Mouse (Mus musculus) hindbrain, embryonic 16.5 days (tissue): ENCODE measurements around the gene Rnase11. TPM values are rescaled to one million over a fixed set of nuclear protein-coding genes. Genes with fewer than 3 reads are reported as not detected.
A peak's percentile ranks its signal among the peaks of the same experiment; 100 is the strongest.
"Not testable (repeated sequence)": the region's sequence is repeated elsewhere in the genome, so short reads cannot be mapped to it uniquely, and the experiment has no call there.

Source experiments
- ATAC-seq: fragments of 200-750 bp; cut with Nextera tagmentation; 2 replicates; pipeline ENCODE4 v1.8.0; 2017; ENCODE audit warnings: moderate TSS enrichment, moderate library complexity
- H3K27ac ChIP-seq: fragments of 300-500 bp; sonication (generic); 2 replicates; pipeline ENCODE4 v1.5.1; 2014; ENCODE audit warnings: low read depth, mild to moderate bottlenecking, control low read depth, low read length, moderate library complexity
- H3K27me3 ChIP-seq: fragments of 300-500 bp; sonication (generic); replicated peaks from 2 replicates; pipeline ENCODE4 v1.6.1; 2014; ENCODE audit warnings: low read length; ENCODE audit not compliant: control insufficient read depth, insufficient read depth
- H3K36me3 ChIP-seq: fragments of 300-500 bp; sonication (generic); 2 replicates; pipeline ENCODE4 v1.6.1; 2014; ENCODE audit warnings: mild to moderate bottlenecking, low read length, moderate library complexity, mixed read lengths; ENCODE audit not compliant: control insufficient read depth, insufficient read depth
- H3K4me1 ChIP-seq: fragments of 300-500 bp; sonication (generic); 2 replicates; pipeline ENCODE4 v1.6.1; 2014; ENCODE audit warnings: low read depth, low read length; ENCODE audit not compliant: control insufficient read depth, insufficient read depth
- H3K4me2 ChIP-seq: fragments of 300-500 bp; sonication (generic); 2 replicates; pipeline ENCODE4 v1.6.1; 2014; ENCODE audit warnings: mild to moderate bottlenecking, low read length, control low read depth, moderate library complexity
- H3K4me3 ChIP-seq: fragments of 300-500 bp; sonication (generic); 2 replicates; pipeline ENCODE4 v1.5.1; 2014; ENCODE audit warnings: mild to moderate bottlenecking, low read length, control low read depth, moderate library complexity
- H3K9ac ChIP-seq: fragments of 300-500 bp; sonication (generic); 2 replicates; pipeline ENCODE4 v1.6.1; 2014; ENCODE audit warnings: low read depth, mild to moderate bottlenecking, control low read depth, low read length, moderate library complexity
- H3K9me3 ChIP-seq: fragments of 300-500 bp; sonication (generic); 2 replicates; pipeline ENCODE4 v1.6.1; 2014; ENCODE audit warnings: mild to moderate bottlenecking, low read length, moderate library complexity; ENCODE audit not compliant: control insufficient read depth
- WGBS: fragments of 180-500 bp; shearing (Covaris S2); extraction: QIAGEN DNeasy Blood & Tissue Kit; methylation state at CpG from one replicate; pipeline ENCODE4 v1.1.7; 2014; 5-methylcytosine and 5-hydroxymethylcytosine counted together
- polyA plus RNA-seq: library from polyadenylated mRNA; unstranded; fragments of >200 nt; fragmentation: Nextera tagmentation; extraction: Ambion mirVana; gene quantifications from 2 replicates; pipeline ENCODE4 v1.2.1, GENCODE M21; 2015

The Rnase11 gene
- polyA plus RNA-seq, 1 experiment from 2014 or later, result not detected

GRCm38 (mm10) chr14:51026391-51027133 is 23.4 kb downstream of the Rnase11 start:
- Histone ChIP-seq H3K4me2 (no peak overlapping the region), H3K4me3 (no peak overlapping the region), H3K36me3 (no peaks in the 10 kb centered on the region), H3K4me1 (no peaks in the 10 kb centered on the region), H3K27me3 (no peaks in the 10 kb centered on the region), H3K27ac (no peak overlapping the region), H3K9ac (no peak overlapping the region), H3K9me3 (no peaks in the 10 kb centered on the region)
- WGBS, result 37% methylated on average over 5 of the region's 5 CpGs
- ATAC-seq, result peak; percentile 74; the same call in 1 of the 2 replicates

- Histone ChIP-seq H3K4me1 (no peaks in the 10 kb centered on the region), H3K27me3 (no peaks in the 10 kb centered on the region), H3K4me2 (no peak overlapping the region), H3K27ac (no peak overlapping the region), H3K9ac (no peak overlapping the region), H3K36me3 (no peaks in the 10 kb centered on the region), H3K4me3 (no peak overlapping the region), H3K9me3 (no peaks in the 10 kb centered on the region)
- ATAC-seq, result no peak
- 88% methylated on average over 1 of the region's 1 CpGs for WGBS
These were observed 25.1 kb downstream of the Rnase11 start for GRCm38 (mm10) chr14:51024820-51025219.

- WGBS, result 92% methylated on average over 4 of the region's 4 CpGs
- Histone ChIP-seq H3K4me1 (no peaks in the 10 kb centered on the region), H3K4me2 (no peak overlapping the region), H3K9me3 (no peaks in the 10 kb centered on the region), H3K27me3 (no peaks in the 10 kb centered on the region), H3K36me3 (no peaks in the 10 kb centered on the region), H3K4me3 (no peak overlapping the region), H3K9ac (no peak overlapping the region), H3K27ac (no peak overlapping the region)
- ATAC-seq, result no peak
These were observed 26.5 kb downstream of the Rnase11 start for GRCm38 (mm10) chr14:51023457-51023856.

DNA sequence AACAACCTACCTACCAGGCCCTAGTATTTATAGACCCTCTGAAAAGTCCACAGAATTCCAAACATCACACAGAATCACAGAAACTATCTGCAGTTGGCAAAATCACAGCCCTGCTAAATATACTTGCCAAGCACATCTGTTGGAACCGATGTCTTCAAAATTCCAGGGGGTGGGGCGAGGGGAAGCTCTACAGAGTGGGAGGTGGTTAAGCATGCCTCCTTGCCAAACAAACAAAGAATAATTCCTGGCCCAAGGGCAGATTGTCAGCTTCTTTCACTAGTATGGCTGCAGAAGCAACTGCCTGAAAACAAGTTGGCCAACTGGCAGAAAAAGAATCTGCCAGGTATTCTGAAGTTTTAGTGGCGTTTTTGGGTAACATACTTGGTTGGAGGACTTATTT is 32.7 kb downstream of the Rnase11 start:
- 72% methylated on average over 3 of the region's 3 CpGs for WGBS
- Histone ChIP-seq H3K27ac (no peak overlapping the region), H3K4me1 (no peaks in the 10 kb centered on the region), H3K9me3 (no peaks in the 10 kb centered on the region), H3K9ac (no peak overlapping the region), H3K4me2 (no peak overlapping the region), H3K4me3 (no peak overlapping the region), H3K36me3 (no peaks in the 10 kb centered on the region), H3K27me3 (no peaks in the 10 kb centered on the region)
- no peak for ATAC-seq

DNA sequence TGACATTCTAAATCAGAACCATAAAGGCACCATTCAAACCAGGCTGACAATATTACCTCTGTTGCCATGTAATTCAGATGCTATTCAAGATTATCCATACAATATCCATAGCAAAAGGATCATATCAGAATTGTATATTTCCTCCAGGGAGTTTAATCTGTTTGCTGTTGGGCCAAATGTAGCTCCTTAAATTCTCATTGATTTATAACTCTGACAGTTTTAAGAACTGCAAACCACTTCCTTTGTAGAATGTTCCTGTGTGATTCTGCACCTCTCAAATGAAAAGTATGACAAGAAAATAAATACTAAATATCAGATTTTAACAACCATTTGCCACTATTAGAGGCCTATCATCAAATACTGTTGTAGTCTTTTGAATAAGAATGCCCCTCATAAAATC is 34.2 kb downstream of the Rnase11 start:
- no peak for ATAC-seq
- no peak overlapping the region for H3K4me2 ChIP-seq

GRCm38 (mm10) chr14:51014724-51015123 is 35.2 kb downstream of the Rnase11 start:
- not testable (repeated sequence) for H3K36me3 ChIP-seq, H3K4me2 ChIP-seq, H3K9ac ChIP-seq, H3K4me1 ChIP-seq, H3K9me3 ChIP-seq, H3K4me3 ChIP-seq, H3K27ac ChIP-seq, ATAC-seq, H3K27me3 ChIP-seq
- WGBS, result 93% methylated on average over 3 of the region's 3 CpGs

More for the DNA sequence above, 34.2 kb downstream of the Rnase11 start:
- Histone ChIP-seq H3K4me3 (no peak overlapping the region), H3K9me3 (no peaks in the 10 kb centered on the region), H3K27ac (no peak overlapping the region), H3K4me1 (no peaks in the 10 kb centered on the region), H3K9ac (no peak overlapping the region), H3K27me3 (no peaks in the 10 kb centered on the region), H3K36me3 (no peaks in the 10 kb centered on the region)

DNA sequence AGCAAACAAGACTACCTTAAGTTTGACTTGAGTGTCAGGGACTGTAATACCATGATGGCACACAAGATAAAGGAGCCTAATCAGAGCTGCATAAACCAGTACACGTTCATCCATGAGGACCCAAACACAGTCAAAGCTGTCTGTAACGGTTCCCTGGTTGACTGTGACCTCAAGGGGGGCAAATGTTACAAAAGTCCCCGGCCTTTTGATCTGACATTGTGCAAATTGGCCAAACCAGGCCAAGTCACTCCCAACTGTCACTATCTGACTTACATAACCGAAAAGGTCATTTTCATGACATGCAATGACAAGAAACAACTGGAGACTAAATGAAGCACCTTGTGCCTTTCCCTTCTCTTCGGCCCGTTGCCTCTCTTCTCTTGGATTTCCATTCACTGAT is 40.4 kb downstream of the Rnase11 start:
- no peaks in the 10 kb centered on the region for H3K9me3 ChIP-seq
- WGBS, result 84% methylated on average over 6 of the region's 6 CpGs
- no peaks in the 10 kb centered on the region for H3K27me3 ChIP-seq
- no peaks in the 10 kb centered on the region for H3K36me3 ChIP-seq
- no peaks in the 10 kb centered on the region for H3K4me1 ChIP-seq
- H3K27ac ChIP-seq, result no peak overlapping the region
- ATAC-seq, result no peak
- H3K4me3 ChIP-seq, result no peak overlapping the region
- H3K4me2 ChIP-seq, result no peak overlapping the region
- H3K9ac ChIP-seq, result no peak overlapping the region

DNA sequence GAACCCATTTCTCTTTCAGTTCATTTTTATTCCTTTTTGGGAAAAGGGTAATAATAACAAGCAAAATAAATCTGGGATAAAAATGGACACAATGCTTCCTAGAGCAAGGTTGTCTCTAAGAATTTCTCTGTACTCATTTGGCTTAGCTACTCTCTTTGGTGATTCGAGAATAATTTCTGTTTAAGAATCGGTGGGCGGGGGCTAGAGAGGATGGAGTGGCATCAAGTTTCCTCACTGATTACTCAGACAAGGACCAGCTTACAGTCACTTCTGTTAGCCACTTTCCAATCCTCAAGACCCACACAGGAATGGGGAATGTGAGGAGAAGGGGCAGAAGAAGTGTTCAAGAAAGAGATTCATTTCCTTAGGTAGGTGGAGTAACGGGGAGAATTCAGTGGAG is 41.2 kb downstream of the Rnase11 start:
- ATAC-seq, result no peak
- 92% methylated on average over 4 of the region's 4 CpGs for WGBS
- H3K27ac ChIP-seq, result no peak overlapping the region
- no peak overlapping the region for H3K4me3 ChIP-seq
- H3K9me3 ChIP-seq, result no peaks in the 10 kb centered on the region
- H3K27me3 ChIP-seq, result no peaks in the 10 kb centered on the region
- no peaks in the 10 kb centered on the region for H3K36me3 ChIP-seq
- H3K4me2 ChIP-seq, result no peak overlapping the region
- H3K9ac ChIP-seq, result no peak overlapping the region
- H3K4me1 ChIP-seq, result no peaks in the 10 kb centered on the region

- WGBS, result 74% methylated on average over 13 of the region's 13 CpGs
These were observed 41.8 kb downstream of the Rnase11 start for GRCm38 (mm10) chr14:51007914-51008713.

More at GRCm38 (mm10) chr14:51007914-51008713, 41.8 kb downstream of the Rnase11 start:
- Histone ChIP-seq H3K27ac (no peak overlapping the region), H3K36me3 (no peaks in the 10 kb centered on the region), H3K4me3 (no peak overlapping the region), H3K4me2 (no peak overlapping the region), H3K4me1 (no peaks in the 10 kb centered on the region), H3K27me3 (no peaks in the 10 kb centered on the region), H3K9me3 (no peaks in the 10 kb centered on the region), H3K9ac (no peak overlapping the region)
- no peak; the same call in 1 of the 2 replicates for ATAC-seq
